Mouse (Mus musculus) testis, adult 2 months (tissue): Measurements from ENCODE around the gene Smim4. TPM values are rescaled to one million over a fixed set of nuclear protein-coding genes. Genes with fewer than 3 reads are reported as not detected.

ENCODE experiments used
- H3K27ac ChIP-seq: fragments of 200-500 bp; 2 replicates; pipeline ENCODE4 v1.5.1; 2012; ENCODE audit warnings: low read depth, low read length; ENCODE audit not compliant: control insufficient read depth, insufficient read depth
- H3K27me3 ChIP-seq: fragments of 200-500 bp; 2 replicates; pipeline ENCODE4 v1.6.1; 2012; ENCODE audit warnings: mild to moderate bottlenecking, low read length, moderate library complexity; ENCODE audit not compliant: control insufficient read depth, insufficient read depth
- H3K36me3 ChIP-seq: fragments of 200-500 bp; 2 replicates; pipeline ENCODE4 v1.6.1; 2012; ENCODE audit warnings: mild to moderate bottlenecking, low read length; ENCODE audit not compliant: control insufficient read depth, insufficient read depth
- H3K4me1 ChIP-seq: fragments of 200-500 bp; 2 replicates; pipeline ENCODE4 v1.6.1; 2012; ENCODE audit warnings: low read length; ENCODE audit not compliant: control insufficient read depth, insufficient read depth
- H3K4me3 ChIP-seq: fragments of 200-500 bp; 2 replicates; pipeline ENCODE4 v1.5.1; 2012; ENCODE audit warnings: low read depth, mild to moderate bottlenecking, low read length, moderate library complexity, mixed read lengths; ENCODE audit not compliant: control insufficient read depth
- CTCF ChIP-seq: fragments of 200-500 bp; IDR thresholded peaks from 2 replicates; pipeline ENCODE4 v1.5.1; 2012; ENCODE audit warnings: low read depth, mild to moderate bottlenecking, inconsistent platforms, low read length, moderate library complexity; ENCODE audit not compliant: control insufficient read depth, insufficient read depth, insufficient replicate concordance
- POLR2A ChIP-seq: fragments of 200-500 bp; IDR thresholded peaks from 2 replicates; pipeline ENCODE4 v1.6.1; 2012; ENCODE audit warnings: low read depth, mild to moderate bottlenecking, inconsistent platforms, low read length, moderate library complexity; ENCODE audit not compliant: control insufficient read depth
- polyA plus RNA-seq: library from polyadenylated mRNA; depleted of rRNA; stranded (reverse); fragments of >200 nt; gene quantifications from 2 replicates; pipeline ENCODE4 v1.2.3, GENCODE M21; 2012

Smim4 gene
- polyA plus RNA-seq, 1 experiment, result 8.9 TPM

GRCm38 (mm10) chr14:31169508-31169907 is 40.8 kb upstream of the Smim4 start:
- no peaks in the 10 kb centered on the region for H3K36me3 ChIP-seq
- H3K27me3 ChIP-seq, result no peaks in the 10 kb centered on the region
- H3K27ac ChIP-seq, result no peak overlapping the region
- H3K4me1 ChIP-seq, result no peaks in the 10 kb centered on the region
- no peak overlapping the region for H3K4me3 ChIP-seq
- TF ChIP-seq CTCF (no peak), POLR2A (no peak)

GRCm38 (mm10) chr14:31168425-31168824 is 39.7 kb upstream of the Smim4 start, which contains the start of gene Stab1:
TSS of gene Stab1 (minus strand) at chr14:31168641.
- H3K27ac ChIP-seq, result no peak within 1 kb of the TSS
- no peak within 1 kb of the TSS; the same call in 1 of the 2 replicates for H3K4me3 ChIP-seq
- H3K27me3 ChIP-seq, result no peaks in the 10 kb centered on the region

GRCm38 (mm10) chr14:31166827-31167226 is 38.1 kb upstream of the Smim4 start:
- Histone ChIP-seq H3K27me3 (no peaks in the 10 kb centered on the region), H3K4me1 (no peaks in the 10 kb centered on the region), H3K27ac (no peak overlapping the region; the same call in 1 of the 2 replicates), H3K4me3 (0 out of 2 replicates have a peak overlapping the region, but pooled peaks have one; percentile 6), H3K36me3 (no peaks in the 10 kb centered on the region)
- no peak for TF ChIP-seq CTCF
- no peak for TF ChIP-seq POLR2A

More at GRCm38 (mm10) chr14:31168425-31168824, 39.7 kb upstream of the Smim4 start, which contains the start of gene Stab1:
- TF ChIP-seq POLR2A (no peak), CTCF (no peak)
- no peaks in the 10 kb centered on the region for H3K36me3 ChIP-seq
- H3K4me1 ChIP-seq, result no peaks in the 10 kb centered on the region

- no peak overlapping the region for H3K27ac ChIP-seq
- no peaks in the 10 kb centered on the region for H3K36me3 ChIP-seq
- no peaks in the 10 kb centered on the region for H3K4me1 ChIP-seq
- H3K27me3 ChIP-seq, result no peaks in the 10 kb centered on the region
- H3K4me3 ChIP-seq, result no peak overlapping the region
- TF ChIP-seq CTCF, result no peak
- TF ChIP-seq POLR2A, result no peak
These were observed 37.4 kb upstream of the Smim4 start for GRCm38 (mm10) chr14:31165991-31166630.

- TF ChIP-seq POLR2A (no peak), CTCF (no peak)
- H3K27me3 ChIP-seq, result no peaks in the 10 kb centered on the region
- no peaks in the 10 kb centered on the region for H3K4me1 ChIP-seq
- no peak overlapping the region for H3K27ac ChIP-seq
- no peaks in the 10 kb centered on the region for H3K36me3 ChIP-seq
- H3K4me3 ChIP-seq, result no peak overlapping the region
These were observed 36.7 kb upstream of the Smim4 start for GRCm38 (mm10) chr14:31165458-31165857.

- TF ChIP-seq POLR2A, result no peak
- no peak for TF ChIP-seq CTCF
- H3K27ac ChIP-seq, result no peak overlapping the region
- no peaks in the 10 kb centered on the region for H3K36me3 ChIP-seq
- no peak overlapping the region for H3K4me3 ChIP-seq
- no peaks in the 10 kb centered on the region for H3K27me3 ChIP-seq
- no peaks in the 10 kb centered on the region for H3K4me1 ChIP-seq
These were observed 36.3 kb upstream of the Smim4 start for GRCm38 (mm10) chr14:31165010-31165409.

- no peak for TF ChIP-seq CTCF
- no peak for TF ChIP-seq POLR2A
- no peaks in the 10 kb centered on the region for H3K4me1 ChIP-seq
- H3K4me3 ChIP-seq, result no peak overlapping the region
- no peaks in the 10 kb centered on the region for H3K27me3 ChIP-seq
- H3K36me3 ChIP-seq, result no peaks in the 10 kb centered on the region
- no peak overlapping the region for H3K27ac ChIP-seq
These were observed 35.3 kb upstream of the Smim4 start for GRCm38 (mm10) chr14:31164067-31164466.
